Mouse (Mus musculus): ENCODE data around the gene Riok2.

GRCm38 (mm10) chr17:17424609-17425307 is 50.6 kb downstream of the Riok2 start:
- TF ChIP-seq CTCF (IDR thresholded peaks at IDR 0.05) (no peak), EP300 (IDR thresholded peaks at IDR 0.05; ENCODE audit: insufficient read depth, low read depth, low read length) (no peak)
